Comparison of ENCODE assay signal across 8 mouse cellular contexts in the genomic region with DNA sequence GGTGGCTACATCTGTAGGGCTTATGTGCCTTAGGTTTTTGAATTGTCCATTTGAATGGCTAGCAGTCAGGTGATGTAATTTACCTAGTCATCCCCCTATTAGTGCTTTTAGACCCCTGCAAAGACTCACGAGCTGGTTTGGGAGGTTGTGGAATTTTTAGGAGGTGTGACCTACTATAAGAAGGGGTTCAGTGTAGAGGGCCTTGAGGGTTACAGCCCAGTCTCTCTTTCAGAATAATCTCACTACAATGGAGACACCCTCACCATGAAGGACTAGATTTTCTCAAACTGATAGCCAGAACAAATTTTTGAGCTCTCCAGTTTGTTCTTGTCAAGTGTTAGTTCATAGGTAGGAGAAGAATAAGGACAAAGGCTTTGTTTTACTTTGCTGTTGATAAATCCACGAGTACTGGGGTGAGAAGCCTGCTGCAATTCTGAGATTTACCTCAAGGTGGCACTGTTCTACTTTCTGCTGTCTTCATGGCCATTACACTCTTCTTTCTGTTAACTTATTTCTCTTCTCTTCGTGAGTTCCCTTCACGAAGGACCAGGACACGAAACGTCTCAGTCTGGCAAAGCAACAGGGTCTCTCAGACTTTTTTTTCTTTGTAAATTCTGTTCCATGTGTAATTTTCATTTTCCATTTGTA. TPM values are rescaled to one million over a fixed set of nuclear protein-coding genes. Genes with fewer than 3 reads are reported as not detected.
A peak's percentile ranks its signal among the peaks of the same experiment; 100 is the strongest.
DNase-seq lines count a peak whose midpoint lies in the region; ATAC-seq and TF ChIP-seq lines count a peak whose summit lies in the region.
"Had no signal": no experiment of that assay in that cellular context is flagged by ENCODE, and none has a peak within 500 bp of the region (broad histone marks: within the 10 kb centered on the region; RNA-seq: fewer than 3 reads in every experiment).

No protein-coding gene starts in this region.

- no peak overlapping the region for H3K27ac ChIP-seq in CH12.LX (ENCODE audit: insufficient read depth, low read depth)
- H3K27ac ChIP-seq in forebrain, embryonic 14.5 days (ENCODE audit: low read depth, low read length) = no peak overlapping the region
- no peak overlapping the region for H3K27ac ChIP-seq in lung, embryonic 14.5 days (ENCODE audit: low read depth)

- ATAC-seq in forebrain, embryonic 14.5 days = peak; percentile 80
- no peak for ATAC-seq in lung, embryonic 14.5 days (ENCODE audit: insufficient read depth)

- DNase-seq in 3T3-L1 (ENCODE audit: low read depth, low spot score) (peak; percentile 78), CH12.LX (ENCODE audit: extremely low read depth) (peak; percentile 58)
- DNase-seq in c-Kit-positive CD71-positive TER-119-negative erythroid progenitor cells, embryonic 14.5 days (ENCODE audit: low read depth) = peak; percentile 13
- peak; percentile 84 for DNase-seq in forebrain, embryonic 14.5 days (ENCODE audit: low spot score)
- peak; percentile 77 for DNase-seq in kidney, postnatal 10 days
- peak; percentile 86 for DNase-seq in lung, embryonic 14.5 days
- peak; percentile 86 to 88 for DNase-seq in right cerebral cortex, adult 2 months (ENCODE audit: low spot score in 2 of 2)

- no peak overlapping the region for H3K4me3 ChIP-seq in CH12.LX (replicated peaks in 1 of 3; ENCODE audit: low read depth in 2 of 3, low read length in 2 of 3, poor library complexity in 1 of 3)
- H3K4me3 ChIP-seq in forebrain, embryonic 14.5 days (ENCODE audit: low read depth, low read length) = no peak overlapping the region
- no peak overlapping the region for H3K4me3 ChIP-seq in lung, embryonic 14.5 days (ENCODE audit: low read depth, low read length)

- no peak overlapping the region for H3K9ac ChIP-seq in CH12.LX (ENCODE audit: insufficient read depth, low read depth)
- no peak overlapping the region for H3K9ac ChIP-seq in forebrain, embryonic 14.5 days (ENCODE audit: low read length)
- H3K9ac ChIP-seq in lung, embryonic 14.5 days = no peak overlapping the region

- H3K27me3 ChIP-seq in CH12.LX (replicated peaks) = peaks cover 38% of the 10 kb centered on the region
- H3K27me3 ChIP-seq in forebrain, embryonic 14.5 days (replicated peaks; ENCODE audit: control insufficient read depth, insufficient read depth, low read length) = no peaks in the 10 kb centered on the region
- no peaks in the 10 kb centered on the region for H3K27me3 ChIP-seq in lung, embryonic 14.5 days (ENCODE audit: insufficient read depth, low read length)

- peak; percentile 53 for TF ChIP-seq RAD21 in CH12.LX (IDR thresholded peaks at IDR 0.05; ENCODE audit: low read depth, low read length)

- no peak for TF ChIP-seq EP300 in CH12.LX (IDR thresholded peaks at IDR 0.05; ENCODE audit: low read length)

- no peaks in the 10 kb centered on the region for H3K36me3 ChIP-seq in CH12.LX (replicated peaks in 1 of 2; ENCODE audit: control insufficient read depth in 1 of 2, insufficient read depth in 1 of 2, low read length in 1 of 2)
- H3K36me3 ChIP-seq in forebrain, embryonic 14.5 days (ENCODE audit: control insufficient read depth, insufficient read depth, low read length) = no peaks in the 10 kb centered on the region
- no peaks in the 10 kb centered on the region for H3K36me3 ChIP-seq in lung, embryonic 14.5 days (ENCODE audit: insufficient read depth)

- 36% methylated on average over 6 of the region's 6 CpGs for WGBS in forebrain, embryonic 14.5 days
- WGBS in lung, embryonic 14.5 days = 20% methylated on average over 6 of the region's 6 CpGs

- no peak overlapping the region for H3K4me2 ChIP-seq in CH12.LX (ENCODE audit: insufficient read depth, low read depth, poor library complexity, severe bottlenecking)
- H3K4me2 ChIP-seq in forebrain, embryonic 14.5 days (ENCODE audit: low read length) = no peak overlapping the region
- no peak overlapping the region for H3K4me2 ChIP-seq in lung, embryonic 14.5 days

- in situ Hi-C loops in CH12.LX (cut with MboI; ENCODE audit: low pct_ligation_motif_present, low pct_unique_long_range_greater_than_20kb, low sequenced_read_pairs) = no loop called here

- H3K9me3 ChIP-seq in CH12.LX (replicated peaks; ENCODE audit: low read length) = no peaks in the 10 kb centered on the region
- no peaks in the 10 kb centered on the region for H3K9me3 ChIP-seq in forebrain, embryonic 14.5 days (replicated peaks; ENCODE audit: control insufficient read depth, low read length)
- no peaks in the 10 kb centered on the region for H3K9me3 ChIP-seq in lung, embryonic 14.5 days (ENCODE audit: low read depth, low read length)

- TF ChIP-seq CTCF in CH12.LX (conservative IDR thresholded peaks at IDR 0.05 in 1 of 2, IDR thresholded peaks at IDR 0.05 in 1 of 2; ENCODE audit: low read depth in 2 of 2, low read length in 2 of 2) = peak; percentile 65 to 93
- peak; percentile 85 for TF ChIP-seq CTCF in lung, embryonic 14.5 days (IDR thresholded peaks at IDR 0.05; ENCODE audit: low read depth)

- no peak for TF ChIP-seq POLR2A in CH12.LX (IDR thresholded peaks at IDR 0.05; ENCODE audit: low read depth, low read length)

- H3K79me2 ChIP-seq in CH12.LX (replicated peaks; ENCODE audit: control insufficient read depth, extremely low read depth, insufficient read depth, poor library complexity, severe bottlenecking) = no peaks in the 10 kb centered on the region

- dilution Hi-C loops in CH12.LX (cut with MboI; ENCODE audit: extremely low pct_ligation_motif_present, extremely low pct_unique_long_range_greater_than_20kb, low sequenced_read_pairs) = no loop called here

- H3K4me1 ChIP-seq in CH12.LX (ENCODE audit: control insufficient read depth in 1 of 2, insufficient read depth in 2 of 2) = no peaks in the 10 kb centered on the region
- H3K4me1 ChIP-seq in forebrain, embryonic 14.5 days (ENCODE audit: control insufficient read depth, insufficient read depth, low read length) = no peaks in the 10 kb centered on the region
- no peaks in the 10 kb centered on the region for H3K4me1 ChIP-seq in lung, embryonic 14.5 days (ENCODE audit: insufficient read depth)

TF ChIP-seq in CH12.LX, 34 proteins besides CTCF, POLR2A, EP300 and RAD21:
- no peak for TF ChIP-seq NELFE (IDR thresholded peaks at IDR 0.05; ENCODE audit: low read depth, low read length)
- peak; percentile 37 for TF ChIP-seq SMC3 (IDR thresholded peaks at IDR 0.05; ENCODE audit: low read depth, low read length)

RNA-seq across cellular contexts. Expression of a gene that starts 52.0 kb away (rescaled TPM):
- 0.17 and 0.38 TPM in 2 replicates for total RNA-seq in CH12.LX (2012; rRNA removed)
- total RNA-seq in CH12.LX (2014; rRNA removed) = not detected in 2 replicates
- not detected in 2 replicates for polyA plus RNA-seq in CH12.LX (2012; ENCODE audit: insufficient read length, low read depth)
- 0.75 and 1.1 TPM in 2 replicates for polyA plus RNA-seq in forebrain, embryonic 14.5 days (2014; fragmentation: Nextera tagmentation; extraction: Ambion mirVana)
- polyA plus RNA-seq in lung, embryonic 14.5 days (2014; fragmentation: Nextera tagmentation; extraction: Ambion mirVana) = not detected in 2 replicates
- polyA plus RNA-seq: large intestine, adult 2 months had no signal

Comparison
In these comparisons a context has a peak if more than half of its experiments do, and no peak if none do; other contexts are left out.
1. DNase-seq: peak in every context shown above with its lines; median percentile 87 in right cerebral cortex, adult 2 months; 86 in lung, embryonic 14.5 days; 84 in forebrain, embryonic 14.5 days; 78 in 3T3-L1; 77 in kidney, postnatal 10 days; 58 in CH12.LX; 13 in c-Kit-positive CD71-positive TER-119-negative erythroid progenitor cells, embryonic 14.5 days.